Mouse (Mus musculus) heart, adult 2 months (tissue): ENCODE results near the gene Stab2. TPM values are rescaled to one million over a fixed set of nuclear protein-coding genes. Genes with fewer than 3 reads are reported as not detected.

Experiments
- DNase-seq, 2 experiments: peaks; one replicate each; pipeline ENCODE4 v3.0.0; 2021
- H3K27ac ChIP-seq: fragments of 200-600 bp; 2 replicates; pipeline ENCODE4 v1.8.1; 2022
- H3K27me3 ChIP-seq: fragments of 200-500 bp; 2 replicates; pipeline ENCODE4 v1.6.1; 2012; ENCODE audit warnings: mild to moderate bottlenecking, low read length, inconsistent platforms, mixed read lengths; ENCODE audit not compliant: control insufficient read depth, insufficient read depth
- H3K36me3 ChIP-seq: fragments of 200-500 bp; 2 replicates; pipeline ENCODE4 v1.6.1; 2012; ENCODE audit warnings: low read length, inconsistent platforms; ENCODE audit not compliant: control insufficient read depth, insufficient read depth
- H3K4me1 ChIP-seq: fragments of 200-500 bp; 2 replicates; pipeline ENCODE4 v1.6.1; 2011; ENCODE audit warnings: low read length; ENCODE audit not compliant: control insufficient read depth, insufficient read depth
- H3K4me3 ChIP-seq: fragments of 200-600 bp; 2 replicates; pipeline ENCODE4 v1.8.1; 2022
- H3K79me2 ChIP-seq: fragments of 200-500 bp; replicated peaks from 2 replicates; pipeline ENCODE4 v1.6.1; 2012; ENCODE audit warnings: mild to moderate bottlenecking, inconsistent platforms, low read length, moderate library complexity, mixed read lengths; ENCODE audit not compliant: control insufficient read depth, insufficient read depth
- H3K9ac ChIP-seq: fragments of 200-500 bp; 2 replicates; pipeline ENCODE4 v1.6.1; 2012; ENCODE audit warnings: low read depth, mild to moderate bottlenecking, control low read depth, inconsistent platforms, low read length, mixed read lengths
- CTCF ChIP-seq: fragments of 200-600 bp; IDR thresholded peaks from 2 replicates; pipeline ENCODE4 v1.8.1; 2022; ENCODE audit warnings: antibody characterized with exemption, mild to moderate bottlenecking, moderate library complexity
- EP300 ChIP-seq: fragments of 200-500 bp; IDR thresholded peaks from 2 replicates; pipeline ENCODE4 v1.6.1; 2011; ENCODE audit warnings: low read depth, low read length, control low read depth; ENCODE audit not compliant: insufficient read depth
- POLR2A ChIP-seq: fragments of 200-500 bp; IDR thresholded peaks from 2 replicates; pipeline ENCODE4 v1.6.1; 2011; ENCODE audit warnings: mild to moderate bottlenecking, low read depth, low read length, control low read depth; ENCODE audit not compliant: insufficient read depth
- WGBS: fragments of 180-500 bp; shearing (Covaris S2); methylation state at CpG from one replicate; pipeline ENCODE4 v1.1.7; 2018; 5-methylcytosine and 5-hydroxymethylcytosine counted together
- intact Hi-C: fragments of 180-260 bp; cut with DNase I; formaldehyde crosslinking; loops from one replicate; pipeline ENCODE4 v1.15.1; 2025
- polyA plus RNA-seq: library from polyadenylated mRNA; depleted of rRNA; stranded (reverse); fragments of >200 nt; gene quantifications from 2 replicates; pipeline ENCODE4 v1.2.3, GENCODE M21; 2012
- total RNA-seq, 2 experiments: library from RNA; stranded (reverse); gene quantifications; 2 replicates each; pipeline ENCODE4 v1.2.3; 2021

Stab2 gene
- total and polyA plus RNA-seq, 3 experiments: 0.23 to 0.53 (median 0.29) TPM

DNA sequence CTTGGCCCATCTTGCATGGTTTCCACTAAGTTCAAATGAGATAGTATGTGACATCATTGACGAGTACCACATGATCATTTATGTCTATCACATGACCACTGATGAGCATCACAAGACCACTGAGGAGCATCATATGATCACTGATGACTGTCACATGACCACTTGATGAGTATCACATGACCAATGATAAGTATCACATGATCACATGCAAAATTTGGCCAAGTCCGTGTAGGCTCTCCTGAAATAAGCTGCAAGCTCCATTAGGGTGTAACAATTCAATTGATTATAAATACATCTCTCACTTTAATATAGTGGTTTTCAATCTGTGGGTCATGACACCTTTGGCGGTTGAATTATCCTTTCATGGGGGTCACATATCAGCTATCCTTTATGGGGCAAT, 52.5 kb downstream of the Stab2 start:
- no peak overlapping the region for H3K9ac ChIP-seq
- no peak for DNase-seq
- H3K27ac ChIP-seq: no peak overlapping the region
- H3K4me3 ChIP-seq: no peak overlapping the region
- H3K36me3 ChIP-seq: no peaks in the 10 kb centered on the region
- TF ChIP-seq CTCF (no peak), POLR2A (no peak)
- H3K27me3 ChIP-seq: 0 out of 2 replicates have a peak, but pooled peaks cover 1% of the 10 kb centered on the region
- H3K79me2 ChIP-seq: no peaks in the 10 kb centered on the region
- no peaks in the 10 kb centered on the region for H3K4me1 ChIP-seq
- 90% methylated on average over 3 of the region's 3 CpGs for WGBS
- intact Hi-C loops: no loop called here

GRCm38 (mm10) chr10:86952696-86953095, 55.1 kb downstream of the Stab2 start:
- 0 out of 2 replicates have a peak, but pooled peaks cover 1% of the 10 kb centered on the region for H3K27me3 ChIP-seq
- H3K79me2 ChIP-seq: no peaks in the 10 kb centered on the region
- 63% methylated on average over 1 of the region's 1 CpGs for WGBS
- no peak overlapping the region for H3K27ac ChIP-seq
- H3K4me1 ChIP-seq: no peaks in the 10 kb centered on the region
- H3K9ac ChIP-seq: no peak overlapping the region
- no peak for TF ChIP-seq EP300
- no peak for TF ChIP-seq CTCF
- TF ChIP-seq POLR2A: no peak
- no peak for DNase-seq
- intact Hi-C loops: no loop called here
- H3K4me3 ChIP-seq: no peak overlapping the region
- H3K36me3 ChIP-seq: no peaks in the 10 kb centered on the region

- Histone ChIP-seq H3K27ac (no peak overlapping the region), H3K36me3 (no peaks in the 10 kb centered on the region), H3K4me3 (no peak overlapping the region), H3K79me2 (no peaks in the 10 kb centered on the region), H3K4me1 (no peaks in the 10 kb centered on the region), H3K9ac (no peak overlapping the region), H3K27me3 (0 out of 2 replicates have a peak, but pooled peaks cover 1% of the 10 kb centered on the region)
- DNase-seq: no peak
- WGBS: 86% methylated on average over 4 of the region's 4 CpGs
- no peak for TF ChIP-seq POLR2A
- no peak for TF ChIP-seq EP300
- no peak for TF ChIP-seq CTCF
- intact Hi-C loops: no loop called here
These were observed 57.0 kb downstream of the Stab2 start for GRCm38 (mm10) chr10:86950806-86951205.

DNA sequence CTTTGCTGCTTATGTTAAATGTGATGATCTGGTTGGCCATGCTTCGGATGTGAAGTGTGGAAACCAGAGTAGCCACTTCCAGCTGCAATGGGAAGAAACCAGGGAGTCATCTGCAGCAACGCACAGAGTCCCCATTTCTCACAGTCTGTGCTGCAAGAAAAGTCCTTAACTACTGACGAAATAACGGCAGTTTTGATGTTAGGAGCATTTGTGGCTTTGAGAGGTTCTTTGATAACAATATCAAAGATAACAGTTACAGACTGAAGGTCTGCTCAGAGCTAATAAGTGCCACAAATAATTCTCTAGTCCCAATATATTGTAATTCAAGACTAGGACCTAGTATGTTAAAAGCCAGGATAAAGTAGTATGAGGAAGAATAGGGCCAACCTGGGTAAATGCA, 57.9 kb downstream of the Stab2 start:
- Histone ChIP-seq H3K9ac (no peak overlapping the region), H3K4me1 (no peaks in the 10 kb centered on the region), H3K27me3 (no peaks in the 10 kb centered on the region), H3K27ac (no peak overlapping the region), H3K79me2 (no peaks in the 10 kb centered on the region), H3K4me3 (no peak overlapping the region), H3K36me3 (no peaks in the 10 kb centered on the region)
- WGBS: 57% methylated on average over 4 of the region's 4 CpGs
- DNase-seq: no peak
- no peak for TF ChIP-seq POLR2A
- no peak for TF ChIP-seq EP300
- TF ChIP-seq CTCF: no peak
- intact Hi-C loops: no loop called here

DNA sequence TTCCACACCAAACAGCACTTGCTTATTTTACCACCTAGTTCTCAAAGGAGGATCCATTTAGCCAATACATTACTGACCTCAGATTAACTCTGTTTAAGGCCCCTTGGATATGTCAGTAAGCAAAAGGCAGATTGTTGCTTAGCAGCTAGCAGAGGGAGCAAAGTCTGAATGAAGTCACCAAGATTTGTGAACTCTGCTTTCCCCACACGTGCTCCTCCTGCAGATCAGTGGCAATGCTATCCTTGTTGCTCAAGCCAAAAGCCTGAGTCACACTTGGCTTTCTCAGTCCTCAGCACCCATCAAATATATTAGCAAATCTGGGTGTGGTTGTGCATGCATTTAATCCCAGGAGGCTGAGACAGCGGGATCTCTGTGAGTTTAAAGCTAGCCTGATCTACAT, 60.3 kb downstream of the Stab2 start:
- DNase-seq: no peak
- no peaks in the 10 kb centered on the region for H3K79me2 ChIP-seq
- no peak overlapping the region for H3K4me3 ChIP-seq
- H3K9ac ChIP-seq: no peak overlapping the region
- WGBS: 62% methylated on average over 2 of the region's 2 CpGs
- intact Hi-C loops: no loop called here
- no peaks in the 10 kb centered on the region for H3K4me1 ChIP-seq
- no peak overlapping the region for H3K27ac ChIP-seq
- H3K36me3 ChIP-seq: no peaks in the 10 kb centered on the region
- no peaks in the 10 kb centered on the region for H3K27me3 ChIP-seq
- no peak for TF ChIP-seq CTCF
- no peak for TF ChIP-seq POLR2A
- no peak for TF ChIP-seq EP300

- Histone ChIP-seq H3K79me2 (no peaks in the 10 kb centered on the region), H3K27me3 (no peaks in the 10 kb centered on the region), H3K9ac (no peak overlapping the region), H3K27ac (no peak overlapping the region), H3K4me3 (no peak overlapping the region), H3K4me1 (no peaks in the 10 kb centered on the region), H3K36me3 (no peaks in the 10 kb centered on the region)
- DNase-seq: no peak
- intact Hi-C loops: no loop called here
- 91% methylated on average over 4 of the region's 4 CpGs for WGBS
- no peak for TF ChIP-seq CTCF
- TF ChIP-seq EP300: no peak
- no peak for TF ChIP-seq POLR2A
These were observed 67.2 kb downstream of the Stab2 start for GRCm38 (mm10) chr10:86940591-86940990.
